Mouse (Mus musculus): Measurements from ENCODE around the gene BC049715.
A peak's percentile ranks its signal among the peaks of the same experiment; 100 is the strongest.
"Not testable (repeated sequence)": the region's sequence is repeated elsewhere in the genome, so short reads cannot be mapped to it uniquely, and the experiment has no call there.

The BC049715 gene

GRCm38 (mm10) chr6:136850267-136850666, 22.8 kb downstream of the BC049715 start:
- no peak for DNase-seq (ENCODE audit: low read depth, low spot score)

DNA sequence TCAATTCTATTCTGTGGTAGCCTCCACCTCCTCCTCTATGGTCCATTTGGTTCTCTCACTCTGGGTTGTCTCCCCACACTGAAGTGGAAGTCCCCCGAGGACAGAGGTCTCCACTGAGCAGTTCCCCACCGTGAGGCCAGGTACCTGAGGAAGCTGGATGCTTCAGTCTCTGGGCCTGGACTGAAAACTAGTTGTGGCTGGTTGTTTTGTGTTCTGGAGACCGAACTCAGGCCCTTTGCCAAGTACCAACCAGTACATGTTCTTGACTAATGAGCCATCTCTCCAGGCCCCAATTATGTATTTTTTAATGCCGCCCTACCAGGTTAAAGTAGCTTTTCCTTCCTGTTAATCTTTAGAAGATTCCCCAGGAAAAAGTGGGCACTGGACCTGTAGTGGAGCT, 24.9 kb downstream of the BC049715 start:
- DNase-seq (ENCODE audit: low read depth, low spot score): no peak

DNA sequence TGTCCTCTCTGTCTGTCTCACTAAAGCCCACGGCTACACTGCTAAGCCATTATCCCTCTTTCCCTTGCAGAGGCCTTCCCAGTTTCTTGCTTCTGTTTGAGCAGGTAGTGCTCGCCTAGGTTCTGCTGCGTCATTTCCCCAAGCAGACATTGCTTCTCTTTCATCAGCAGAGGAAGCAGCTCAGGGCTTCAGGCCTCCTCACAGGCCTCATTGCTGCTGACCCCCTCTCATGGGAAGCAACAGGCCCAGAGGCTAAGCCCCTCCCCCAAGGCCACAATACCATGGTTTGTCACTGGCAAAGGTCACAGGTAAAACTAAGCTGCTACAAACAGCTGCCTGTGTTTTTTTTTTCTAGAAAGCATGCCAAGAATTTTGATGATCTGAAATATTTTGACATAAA, 25.3 kb downstream of the BC049715 start:
- no peak for DNase-seq (ENCODE audit: low read depth, low spot score)

- DNase-seq (ENCODE audit: low read depth, low spot score): no peak
These were observed 26.9 kb downstream of the BC049715 start for GRCm38 (mm10) chr6:136854361-136854781.

DNA sequence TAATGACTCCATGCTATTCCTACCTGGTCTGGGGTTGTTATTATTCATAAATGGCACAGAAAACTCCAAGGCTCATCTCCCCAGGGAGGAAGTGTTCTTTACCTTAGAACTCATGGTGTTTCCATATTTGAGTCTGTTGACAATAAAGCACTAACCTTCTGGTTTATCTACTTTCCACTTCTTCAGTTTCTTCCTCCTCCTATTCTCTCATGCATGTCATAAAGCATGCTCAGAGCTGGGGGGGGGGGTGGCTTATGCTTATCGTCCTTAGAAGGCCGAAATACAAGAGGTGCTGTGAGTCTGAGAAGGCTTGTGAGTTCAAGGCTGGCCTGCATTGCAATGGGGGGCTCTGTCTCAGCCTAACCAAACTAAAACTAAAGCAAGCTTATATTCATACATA, 27.8 kb downstream of the BC049715 start:
- no peak for DNase-seq (ENCODE audit: low read depth, low spot score)

DNA sequence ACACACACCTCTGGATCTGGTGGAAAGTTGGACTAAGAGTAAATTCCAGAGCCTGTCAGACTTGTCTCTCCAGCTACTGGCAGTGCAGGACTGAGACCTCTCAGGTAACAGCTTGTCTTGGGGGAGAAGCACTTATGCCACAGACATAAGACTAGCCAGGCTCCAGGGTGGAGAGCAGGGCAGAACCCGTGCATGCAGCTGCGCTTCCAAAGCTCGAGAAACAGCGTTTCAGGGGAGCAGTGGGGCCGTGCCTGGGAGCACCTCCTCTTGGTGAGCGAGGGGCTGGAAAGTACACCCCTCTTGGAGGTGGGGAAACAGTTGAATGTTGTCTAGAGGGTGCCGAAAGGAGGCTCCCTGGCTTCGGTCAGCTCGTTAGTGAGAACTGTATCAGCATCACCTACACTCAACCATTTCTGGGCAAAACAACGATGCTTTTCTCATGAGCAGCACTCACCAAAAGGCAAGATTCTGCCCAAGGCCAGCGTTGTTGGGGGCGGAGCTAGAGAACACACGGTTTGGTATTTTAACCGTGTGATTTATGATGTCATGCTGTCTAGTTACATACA, 28.7 kb downstream of the BC049715 start:
- no peak for DNase-seq (ENCODE audit: low read depth, low spot score)

DNA sequence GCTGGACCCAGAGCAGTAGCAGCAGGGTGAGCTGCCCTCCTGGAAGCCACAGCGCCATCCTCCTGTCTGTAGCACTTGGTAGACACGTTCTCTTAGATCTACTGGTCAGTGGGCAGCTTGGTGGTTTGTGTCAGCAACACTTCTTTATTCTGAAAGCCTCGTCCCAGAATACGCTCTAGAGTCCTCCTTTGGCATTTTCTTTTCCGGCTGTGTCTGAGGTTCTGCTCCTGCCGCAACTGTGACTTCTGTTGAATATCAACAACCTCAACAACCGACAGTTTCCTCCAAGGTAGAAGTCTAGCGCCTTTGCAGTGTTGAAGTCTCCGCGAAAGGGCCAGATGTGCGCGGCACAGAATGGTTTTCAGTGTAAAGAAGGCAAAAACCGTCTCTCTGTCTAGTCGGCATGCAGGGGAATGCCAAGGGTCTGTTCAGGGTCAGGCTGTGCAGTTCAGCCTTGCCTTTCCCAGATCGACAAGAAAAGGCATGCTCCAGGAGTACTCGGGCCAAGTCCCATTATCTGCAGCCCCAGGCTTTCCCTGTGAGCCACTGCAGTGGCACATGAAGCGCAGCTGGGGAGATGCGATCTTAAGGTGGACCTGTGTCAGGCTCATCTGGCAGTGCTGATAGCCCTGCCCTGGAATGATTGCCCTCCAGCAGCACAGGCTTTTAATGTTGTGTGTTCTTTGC, 29.9 kb downstream of the BC049715 start, which contains the start of gene Art4:
TSS of gene Art4 (minus strand) at position 548 of the 687 bp plus-strand sequence.
- no peak for DNase-seq (ENCODE audit: low read depth, low spot score)

- DNase-seq (ENCODE audit: low read depth, low spot score): no peak
These were observed 30.4 kb downstream of the BC049715 start for GRCm38 (mm10) chr6:136857873-136858260.

DNA sequence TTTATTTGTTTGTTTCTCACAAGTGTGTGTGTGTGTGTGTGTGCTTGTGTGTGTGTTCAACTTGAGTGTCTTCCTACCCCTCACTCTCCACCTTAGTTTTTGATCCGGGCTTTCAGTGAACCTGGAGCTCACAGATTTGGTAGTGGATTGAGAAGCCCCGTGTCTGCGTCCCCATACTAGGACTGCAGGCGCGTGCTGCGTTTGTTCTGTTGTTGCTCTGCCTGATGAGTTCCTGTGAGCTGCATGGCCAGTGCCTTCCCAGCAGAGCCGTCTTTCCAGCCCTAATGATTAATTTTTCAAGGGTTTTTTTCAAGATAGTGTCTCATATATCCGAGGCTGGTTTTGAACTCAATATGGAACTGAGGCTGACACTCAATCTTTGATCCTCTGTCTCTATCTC, 31.0 kb downstream of the BC049715 start:
- no peak for DNase-seq (ENCODE audit: low read depth, low spot score)

GRCm38 (mm10) chr6:136861020-136861419, 33.6 kb downstream of the BC049715 start:
- peak; percentile 89 for DNase-seq (ENCODE audit: low read depth, low spot score)

DNA sequence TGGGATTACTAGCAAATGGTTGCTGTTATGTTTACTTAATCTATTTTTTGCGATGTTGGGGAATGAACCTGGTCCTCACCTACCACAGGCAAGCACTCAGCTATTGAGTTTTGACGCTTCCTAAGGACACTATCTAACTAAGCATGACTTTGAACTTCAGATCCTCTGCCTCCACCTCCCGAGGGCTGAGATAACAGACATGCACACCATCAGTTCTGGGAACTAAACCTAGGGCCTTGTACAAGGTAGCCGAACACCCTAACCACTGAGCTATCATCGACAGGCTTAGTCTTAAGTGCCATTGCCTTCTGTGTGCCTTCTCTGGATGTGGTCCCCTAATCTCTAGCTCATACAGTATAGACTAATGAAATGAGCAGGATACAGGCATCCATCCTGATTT, 37.9 kb downstream of the BC049715 start:
- no peak for DNase-seq (ENCODE audit: low read depth, low spot score)

DNA sequence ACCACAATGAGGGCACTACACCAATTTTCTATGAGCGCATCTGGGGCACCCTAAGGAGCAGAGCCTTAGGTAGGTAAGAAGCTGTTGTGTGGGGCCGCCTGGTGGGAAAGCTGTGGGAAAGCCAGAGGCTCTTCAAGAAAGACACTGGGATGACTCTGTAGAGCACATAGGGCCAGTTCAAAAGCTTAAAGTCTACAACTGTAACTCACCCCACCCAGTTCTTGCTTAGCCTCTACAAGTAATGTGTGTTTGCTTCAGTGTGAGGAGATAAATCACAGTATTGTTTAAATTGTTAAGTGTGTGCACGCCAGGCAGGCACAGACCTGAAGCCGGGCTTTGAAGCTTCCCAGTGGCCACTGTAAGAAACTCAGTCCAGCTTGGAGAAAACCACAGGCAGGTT, 38.7 kb downstream of the BC049715 start:
- no peak for DNase-seq (ENCODE audit: low read depth, low spot score)

GRCm38 (mm10) chr6:136868921-136869320, 41.5 kb downstream of the BC049715 start:
- peak; percentile 58 for DNase-seq (ENCODE audit: low read depth, low spot score)

DNA sequence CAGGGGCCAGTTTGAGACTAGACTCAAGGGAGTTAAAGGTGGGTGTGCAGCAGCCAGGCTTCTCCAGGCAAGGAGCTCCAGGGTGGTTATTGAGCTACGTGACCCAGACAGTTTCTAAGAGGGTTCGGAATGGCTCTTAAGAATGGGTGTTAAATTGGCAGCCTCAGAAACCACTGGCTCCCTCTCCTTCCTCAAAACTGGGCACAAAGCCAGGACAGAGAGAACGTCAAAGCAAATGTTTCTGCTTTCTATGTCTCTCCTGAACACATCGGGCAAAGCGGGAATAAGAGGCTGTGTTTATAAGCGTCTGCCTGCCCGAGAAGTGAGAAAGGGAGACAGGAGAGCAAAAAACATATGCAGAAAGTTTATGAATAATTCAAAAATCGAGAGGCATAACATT, 47.2 kb downstream of the BC049715 start:
- no peak for DNase-seq (ENCODE audit: low read depth, low spot score)

DNA sequence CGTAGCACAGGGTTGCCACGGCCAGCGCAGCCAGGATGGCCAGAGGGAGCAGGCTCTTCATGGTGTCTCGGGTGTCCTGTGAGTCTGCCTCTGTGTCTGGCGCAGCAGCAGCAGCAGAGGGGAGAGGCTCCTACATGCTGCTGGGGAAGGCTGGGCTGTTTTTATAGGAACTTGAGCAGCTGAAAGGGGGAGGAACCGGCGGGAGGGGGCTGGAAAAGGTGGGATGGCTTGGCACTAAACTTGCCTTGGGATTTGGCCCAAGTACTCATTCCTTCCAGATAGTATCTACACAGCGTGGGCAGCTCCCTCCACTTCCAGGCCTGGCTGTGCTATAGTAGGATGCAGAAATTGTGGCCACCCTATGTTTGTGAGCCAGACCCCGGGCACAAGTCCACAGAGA, 48.2 kb downstream of the BC049715 start, which contains the start of gene Mgp:
TSS of gene Mgp (minus strand) at position 154 of the 400 bp plus-strand sequence.
- peak; percentile 47 for DNase-seq (ENCODE audit: low read depth, low spot score)

DNA sequence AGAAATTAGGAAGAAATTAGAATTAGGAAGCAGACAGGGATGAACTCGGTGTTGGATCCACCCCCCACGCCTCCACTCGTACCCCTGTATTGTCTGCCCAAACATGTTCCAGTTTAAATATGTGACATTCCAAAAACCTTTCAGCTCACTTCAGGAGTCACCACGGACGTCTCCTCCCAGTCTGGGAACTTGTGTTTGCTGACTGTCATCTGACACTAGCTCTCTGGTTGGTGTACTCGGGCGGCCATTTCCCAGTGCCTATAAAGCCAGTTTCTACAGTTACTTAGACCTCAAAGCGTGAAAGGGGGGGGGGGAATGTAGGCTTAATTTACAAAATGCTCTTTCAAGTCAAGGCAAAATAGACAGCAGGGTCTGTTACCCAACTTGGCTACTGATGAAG, 54.3 kb downstream of the BC049715 start:
- no peak for DNase-seq (ENCODE audit: low read depth, low spot score)

DNA sequence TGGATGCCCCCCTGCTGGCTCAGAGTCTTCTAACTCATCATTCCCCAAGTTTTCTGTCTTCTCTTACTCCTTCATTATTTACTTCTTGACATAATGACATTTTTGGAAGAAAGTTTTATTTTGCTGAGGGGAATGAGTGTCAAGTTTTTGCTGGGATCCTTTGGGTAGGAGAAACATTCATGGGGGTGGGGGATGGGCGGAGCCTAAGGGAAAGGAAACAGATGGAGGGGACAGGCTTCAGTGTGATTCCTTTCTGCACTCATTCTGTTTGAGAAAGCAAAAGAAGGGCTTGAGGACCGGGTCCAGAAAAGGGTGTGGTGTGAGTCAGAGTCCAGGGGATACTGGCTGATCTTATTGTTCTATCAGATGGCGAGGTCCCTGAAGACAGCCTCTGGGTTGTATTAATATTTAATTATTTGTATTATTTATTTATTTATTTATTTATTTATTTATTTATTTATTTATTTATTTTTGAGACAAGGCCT, 56.0 kb downstream of the BC049715 start:
- no peak for DNase-seq (ENCODE audit: low read depth, low spot score)

- no peak for DNase-seq (ENCODE audit: low read depth, low spot score)
These were observed 56.5 kb downstream of the BC049715 start for GRCm38 (mm10) chr6:136883961-136884360.

DNA sequence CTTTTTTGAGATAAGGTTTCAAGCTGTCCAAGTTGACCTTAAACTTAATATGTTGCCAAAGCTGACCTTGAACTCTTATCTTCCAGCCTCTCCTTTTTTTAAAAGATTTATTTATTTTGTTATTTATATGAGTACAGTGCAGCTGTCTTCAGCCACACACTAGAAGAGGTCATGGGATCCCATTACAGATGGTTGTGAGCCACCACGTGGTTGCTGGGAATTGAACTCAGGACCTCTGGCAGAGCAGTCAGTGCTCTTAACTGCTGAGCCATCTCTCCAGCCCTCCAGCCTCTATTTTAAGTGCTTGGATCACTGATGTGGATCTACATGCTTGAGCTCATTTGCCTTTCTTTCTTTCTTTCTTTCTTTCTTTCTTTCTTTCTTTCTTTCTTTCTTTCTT, 57.3 kb downstream of the BC049715 start:
- DNase-seq (ENCODE audit: low read depth, low spot score): not testable (repeated sequence)

GRCm38 (mm10) chr6:136887854-136888253, 60.4 kb downstream of the BC049715 start:
- no peak for DNase-seq (ENCODE audit: low read depth, low spot score)

DNA sequence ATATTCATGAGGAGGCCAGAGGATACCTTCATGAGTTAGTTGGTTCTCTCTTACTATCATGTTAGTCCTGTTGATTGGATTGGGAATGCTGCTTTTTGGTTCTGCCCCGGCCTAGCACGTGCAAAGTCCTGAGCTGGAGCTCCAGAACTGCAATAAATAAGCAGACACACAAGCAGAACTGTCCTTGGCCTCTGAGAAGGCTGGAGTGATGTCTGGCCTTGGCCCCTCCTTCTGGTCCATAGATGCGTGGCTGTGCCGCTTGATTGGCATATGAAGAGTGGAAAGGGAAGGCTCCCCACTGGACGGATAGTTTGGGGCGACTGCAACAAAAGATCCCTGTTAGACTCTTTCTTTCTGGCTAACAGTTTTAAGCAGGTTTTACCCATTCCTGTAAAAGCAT, 61.6 kb downstream of the BC049715 start:
- no peak for DNase-seq (ENCODE audit: low read depth, low spot score)

DNA sequence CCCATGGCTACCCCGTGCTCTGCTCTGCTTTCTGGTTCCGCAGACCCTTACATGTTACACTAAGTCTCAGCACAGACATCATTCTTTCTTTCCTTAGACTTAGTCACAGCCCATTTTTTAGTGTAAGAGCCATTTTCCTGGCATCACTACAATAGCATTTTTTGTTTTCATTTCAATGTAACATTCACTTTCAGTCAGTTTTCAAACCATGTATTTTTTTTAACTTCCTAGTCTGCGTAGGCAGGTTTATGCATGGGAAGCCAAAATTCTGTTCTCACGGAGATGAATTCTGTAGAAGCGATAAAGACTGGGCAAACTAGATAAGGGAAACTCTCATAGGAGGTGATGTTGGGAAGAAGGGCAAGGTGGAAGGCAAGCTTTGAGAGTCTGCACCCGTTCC, 62.1 kb downstream of the BC049715 start:
- DNase-seq (ENCODE audit: low read depth, low spot score): no peak
